Mouse (Mus musculus): Measurements from ENCODE around the gene Col23a1.
"Not testable (repeated sequence)": the region's sequence is repeated elsewhere in the genome, so short reads cannot be mapped to it uniquely, and the experiment has no call there.

GRCm38 (mm10) chr11:51358981-51359380 lies 69.3 kb downstream of the Col23a1 start:
- TF ChIP-seq EP300 (IDR thresholded peaks at IDR 0.05; ENCODE audit: insufficient read depth, low read depth, low read length); CTCF (IDR thresholded peaks at IDR 0.05); POLR2A (IDR thresholded peaks at IDR 0.05; ENCODE audit: insufficient read depth, low read depth, low read length): not testable (repeated sequence)

Measured in heart, adult 2 months (tissue).